Mouse (Mus musculus): ENCODE measurements at regions not wholly inside any gene's neighbourhood (a gene's known extent, or its start where the extent isn't known, plus 50 kb on each side); places are given as distances from the start of the nearest gene placed in this dataset.
A peak's percentile ranks its signal among the peaks of the same experiment; 100 is the strongest.

GRCm38 (mm10) chr13:99048651-99049100 lies 64.3 kb upstream of the 1700024P04Rik start:
- no peak overlapping the region for H3K9ac ChIP-seq (replicated peaks)
- no peaks in the 10 kb centered on the region for H3K36me3 ChIP-seq (replicated peaks; ENCODE audit: insufficient read depth, low read length)
- no peak overlapping the region for H3K27ac ChIP-seq (ENCODE audit: low read depth)
- H3K27me3 ChIP-seq (ENCODE audit: insufficient read depth, low read length) = no peaks in the 10 kb centered on the region
- DNase-seq (no peak), ATAC-seq (peak; percentile 49; the same call in 1 of the 2 replicates)
- H3K9me3 ChIP-seq (ENCODE audit: low read length) = no peaks in the 10 kb centered on the region
- 59% methylated on average over 5 of the region's 5 CpGs for WGBS (ENCODE audit: insufficient replicate concordance)
- H3K4me2 ChIP-seq (ENCODE audit: low read depth, low read length) = no peak overlapping the region
- no peak overlapping the region for H3K4me3 ChIP-seq (ENCODE audit: low read depth, low read length)
- no peaks in the 10 kb centered on the region for H3K4me1 ChIP-seq (ENCODE audit: insufficient read depth)
- no peak for TF ChIP-seq EP300 (IDR thresholded peaks at IDR 0.05; ENCODE audit: low read depth)
- TF ChIP-seq CTCF (IDR thresholded peaks at IDR 0.05; ENCODE audit: low read depth) = no peak

DNA sequence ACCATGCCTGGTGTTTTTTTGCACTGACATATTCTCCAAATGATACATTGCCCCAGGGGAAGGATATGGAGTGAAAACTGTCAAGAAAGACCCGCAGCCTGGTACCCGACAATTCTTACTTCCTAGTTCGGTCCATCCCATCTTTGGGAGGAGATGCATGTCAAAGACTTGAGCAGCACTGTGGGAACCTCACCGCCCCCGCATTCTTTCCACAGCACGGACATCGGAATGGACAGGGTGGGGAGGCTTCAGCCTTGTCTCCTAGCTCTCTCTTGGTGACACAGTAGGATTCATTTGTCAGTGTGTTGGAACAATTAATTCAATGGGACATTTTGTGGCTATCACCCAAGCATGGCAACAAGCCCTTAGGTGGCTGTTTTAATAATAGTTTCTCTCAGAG lies 62.9 kb upstream of the 1700024P04Rik start:
- Histone ChIP-seq H3K4me1 (ENCODE audit: insufficient read depth) (no peaks in the 10 kb centered on the region), H3K9ac (replicated peaks) (no peak overlapping the region), H3K27ac (ENCODE audit: low read depth) (no peak overlapping the region), H3K36me3 (replicated peaks; ENCODE audit: insufficient read depth, low read length) (no peaks in the 10 kb centered on the region), H3K4me3 (ENCODE audit: low read depth, low read length) (no peak overlapping the region), H3K4me2 (ENCODE audit: low read depth, low read length) (no peak overlapping the region), H3K9me3 (ENCODE audit: low read length) (no peaks in the 10 kb centered on the region), H3K27me3 (ENCODE audit: insufficient read depth, low read length) (no peaks in the 10 kb centered on the region)
- TF ChIP-seq EP300 (IDR thresholded peaks at IDR 0.05; ENCODE audit: low read depth) (no peak), CTCF (IDR thresholded peaks at IDR 0.05; ENCODE audit: low read depth) (no peak)
- WGBS (ENCODE audit: insufficient replicate concordance) = 77% methylated on average over 7 of the region's 7 CpGs
- DNase-seq = no peak
- no peak for ATAC-seq

DNA sequence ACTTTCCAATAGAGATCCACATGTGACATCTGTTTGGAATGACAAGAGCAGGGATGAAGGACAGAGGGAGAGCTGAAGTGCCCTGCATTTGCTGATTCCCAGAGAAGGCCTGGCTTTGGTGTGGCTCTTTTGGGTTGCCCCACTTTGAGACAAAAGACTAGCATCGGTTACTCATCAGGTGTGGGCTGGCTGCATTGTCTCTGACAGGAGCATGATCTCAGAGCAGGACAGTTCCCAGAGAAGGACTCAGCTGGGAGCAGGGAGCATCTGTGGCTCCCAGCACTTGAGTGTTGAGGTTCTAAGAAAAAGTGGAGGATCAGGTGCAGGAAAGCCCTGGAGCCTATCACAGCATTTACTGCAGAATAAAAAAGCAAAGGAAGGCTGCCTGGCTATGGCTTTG lies 62.4 kb upstream of the 1700024P04Rik start:
- no peak for ATAC-seq

GRCm38 (mm10) chr13:99042086-99042485 lies 57.7 kb upstream of the 1700024P04Rik start:
- Histone ChIP-seq H3K36me3 (replicated peaks; ENCODE audit: insufficient read depth, low read length) (no peaks in the 10 kb centered on the region), H3K27ac (ENCODE audit: low read depth) (no peak overlapping the region), H3K27me3 (ENCODE audit: insufficient read depth, low read length) (no peaks in the 10 kb centered on the region), H3K9me3 (ENCODE audit: low read length) (no peaks in the 10 kb centered on the region), H3K4me1 (ENCODE audit: insufficient read depth) (no peaks in the 10 kb centered on the region), H3K4me2 (ENCODE audit: low read depth, low read length) (no peak overlapping the region), H3K9ac (replicated peaks) (no peak overlapping the region), H3K4me3 (ENCODE audit: low read depth, low read length) (no peak overlapping the region)
- no peak for DNase-seq
- ATAC-seq = no peak
- no peak for TF ChIP-seq EP300 (IDR thresholded peaks at IDR 0.05; ENCODE audit: low read depth)
- TF ChIP-seq CTCF (IDR thresholded peaks at IDR 0.05; ENCODE audit: low read depth) = no peak
- WGBS (ENCODE audit: insufficient replicate concordance) = 83% methylated on average over 6 of the region's 6 CpGs

More for the DNA sequence above, 62.4 kb upstream of the 1700024P04Rik start:
- Histone ChIP-seq H3K27me3 (ENCODE audit: insufficient read depth, low read length) (no peaks in the 10 kb centered on the region), H3K4me1 (ENCODE audit: insufficient read depth) (no peaks in the 10 kb centered on the region), H3K4me2 (ENCODE audit: low read depth, low read length) (no peak overlapping the region), H3K36me3 (replicated peaks; ENCODE audit: insufficient read depth, low read length) (no peaks in the 10 kb centered on the region), H3K9ac (replicated peaks) (no peak overlapping the region), H3K27ac (ENCODE audit: low read depth) (no peak overlapping the region), H3K4me3 (ENCODE audit: low read depth, low read length) (no peak overlapping the region), H3K9me3 (ENCODE audit: low read length) (no peaks in the 10 kb centered on the region)
- 80% methylated on average over 1 of the region's 1 CpGs for WGBS (ENCODE audit: insufficient replicate concordance)
- TF ChIP-seq CTCF (IDR thresholded peaks at IDR 0.05; ENCODE audit: low read depth) = no peak
- TF ChIP-seq EP300 (IDR thresholded peaks at IDR 0.05; ENCODE audit: low read depth) = no peak
- DNase-seq = no peak

DNA sequence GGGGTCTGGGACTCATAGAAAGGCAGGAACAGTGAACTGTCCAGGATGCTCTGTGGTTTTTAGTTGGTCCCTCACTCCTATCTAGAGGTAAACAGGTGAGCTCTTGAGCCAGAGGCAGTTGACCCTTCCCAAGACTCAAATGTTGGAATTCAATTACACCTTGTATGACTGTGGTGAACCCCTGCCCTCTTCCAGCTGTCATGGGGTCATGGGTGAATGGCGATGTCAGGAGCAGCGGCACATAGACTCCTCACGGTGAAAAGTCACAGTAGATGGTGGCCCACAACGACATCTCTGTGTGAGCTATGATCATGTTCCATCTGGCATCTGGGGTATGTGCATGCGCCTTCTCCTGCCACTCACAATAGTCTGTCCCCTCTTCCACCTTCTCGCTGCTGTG lies 56.9 kb upstream of the 1700024P04Rik start:
- Histone ChIP-seq H3K27me3 (ENCODE audit: insufficient read depth, low read length) (no peaks in the 10 kb centered on the region), H3K4me1 (ENCODE audit: insufficient read depth) (no peaks in the 10 kb centered on the region), H3K9me3 (ENCODE audit: low read length) (no peaks in the 10 kb centered on the region), H3K4me3 (ENCODE audit: low read depth, low read length) (no peak overlapping the region), H3K4me2 (ENCODE audit: low read depth, low read length) (no peak overlapping the region), H3K27ac (ENCODE audit: low read depth) (no peak overlapping the region), H3K36me3 (replicated peaks; ENCODE audit: insufficient read depth, low read length) (no peaks in the 10 kb centered on the region), H3K9ac (replicated peaks) (no peak overlapping the region)
- no peak for ATAC-seq
- no peak for TF ChIP-seq CTCF (IDR thresholded peaks at IDR 0.05; ENCODE audit: low read depth)
- TF ChIP-seq EP300 (IDR thresholded peaks at IDR 0.05; ENCODE audit: low read depth) = no peak
- no peak for DNase-seq
- WGBS (ENCODE audit: insufficient replicate concordance) = 83% methylated on average over 6 of the region's 6 CpGs

DNA sequence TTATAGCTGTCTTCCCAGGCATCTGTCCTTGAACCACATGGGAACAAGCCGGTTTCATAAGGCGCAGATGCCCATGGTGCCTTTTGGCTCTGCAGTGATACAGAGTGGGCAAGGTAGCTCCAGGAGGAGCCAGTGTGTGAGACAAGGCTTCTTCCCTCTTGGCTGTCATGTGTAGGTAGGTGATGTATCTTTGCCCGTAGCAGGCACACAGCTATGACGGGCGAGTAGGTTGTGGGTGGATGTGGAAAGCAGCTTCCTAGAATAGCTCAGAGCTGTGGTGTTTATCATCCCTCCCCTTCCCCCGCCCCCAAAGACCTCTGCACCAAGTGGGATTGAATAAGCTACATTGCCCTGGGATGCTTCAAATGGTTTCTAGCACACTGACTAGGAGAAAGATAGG lies 56.5 kb upstream of the 1700024P04Rik start:
- no peaks in the 10 kb centered on the region for H3K9me3 ChIP-seq (ENCODE audit: low read length)
- no peak overlapping the region for H3K4me2 ChIP-seq (ENCODE audit: low read depth, low read length)
- ATAC-seq = no peak
- H3K36me3 ChIP-seq (replicated peaks; ENCODE audit: insufficient read depth, low read length) = no peaks in the 10 kb centered on the region
- H3K9ac ChIP-seq (replicated peaks) = no peak overlapping the region
- 79% methylated on average over 6 of the region's 6 CpGs for WGBS (ENCODE audit: insufficient replicate concordance)
- TF ChIP-seq CTCF (IDR thresholded peaks at IDR 0.05; ENCODE audit: low read depth) (no peak), EP300 (IDR thresholded peaks at IDR 0.05; ENCODE audit: low read depth) (no peak)
- H3K4me1 ChIP-seq (ENCODE audit: insufficient read depth) = no peaks in the 10 kb centered on the region
- H3K27ac ChIP-seq (ENCODE audit: low read depth) = no peak overlapping the region
- no peaks in the 10 kb centered on the region for H3K27me3 ChIP-seq (ENCODE audit: insufficient read depth, low read length)
- no peak for DNase-seq
- H3K4me3 ChIP-seq (ENCODE audit: low read depth, low read length) = no peak overlapping the region

GRCm38 (mm10) chr13:99040171-99040570 lies 55.8 kb upstream of the 1700024P04Rik start:
- no peak for TF ChIP-seq CTCF (IDR thresholded peaks at IDR 0.05; ENCODE audit: low read depth)
- TF ChIP-seq EP300 (IDR thresholded peaks at IDR 0.05; ENCODE audit: low read depth) = no peak
- H3K27ac ChIP-seq (ENCODE audit: low read depth) = no peak overlapping the region
- WGBS (ENCODE audit: insufficient replicate concordance) = 82% methylated on average over 4 of the region's 4 CpGs
- H3K4me3 ChIP-seq (ENCODE audit: low read depth, low read length) = no peak overlapping the region
- H3K4me2 ChIP-seq (ENCODE audit: low read depth, low read length) = no peak overlapping the region
- H3K27me3 ChIP-seq (ENCODE audit: insufficient read depth, low read length) = no peaks in the 10 kb centered on the region
- DNase-seq (no peak), ATAC-seq (no peak)
- H3K9ac ChIP-seq (replicated peaks) = no peak overlapping the region
- H3K4me1 ChIP-seq (ENCODE audit: insufficient read depth) = no peaks in the 10 kb centered on the region
- no peaks in the 10 kb centered on the region for H3K36me3 ChIP-seq (replicated peaks; ENCODE audit: insufficient read depth, low read length)
- no peaks in the 10 kb centered on the region for H3K9me3 ChIP-seq (ENCODE audit: low read length)
